Mouse (Mus musculus): ENCODE measurements at regions not wholly inside any gene's neighbourhood (a gene's known extent, or its start where the extent isn't known, plus 50 kb on each side); places are given as distances from the start of the nearest gene placed in this dataset.

DNA sequence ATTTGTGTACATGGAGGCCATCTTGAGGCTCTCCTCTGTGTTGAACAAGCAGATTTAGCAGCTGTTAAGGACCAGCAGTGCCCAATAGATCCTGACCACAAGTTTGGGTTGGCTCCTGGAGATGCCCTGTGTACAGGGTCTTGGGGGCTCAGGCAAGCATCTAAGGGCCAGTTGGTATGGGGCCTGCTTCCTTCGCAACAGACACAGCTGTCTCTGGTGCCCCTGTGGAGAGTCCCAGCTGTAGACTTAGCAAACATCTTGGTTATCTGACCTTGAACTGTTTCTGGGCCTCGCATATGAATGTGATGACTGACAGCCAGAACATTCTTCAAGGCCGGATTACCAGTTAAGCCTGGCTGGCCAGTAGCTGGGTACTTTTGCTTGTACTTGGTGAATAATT lies 135.4 kb upstream of the Runx1 start:
- TF ChIP-seq CTCF (conservative IDR thresholded peaks at IDR 0.05; ENCODE audit: insufficient read depth, insufficient read length, low read depth, low read length) (no peak), POLR2A (IDR thresholded peaks at IDR 0.05; ENCODE audit: low read depth, low read length) (no peak)

Measured in kidney, adult 2 months (tissue).